Mouse (Mus musculus): Measurements from ENCODE around the gene Iqsec1. TPM values are rescaled to one million over a fixed set of nuclear protein-coding genes. Genes with fewer than 3 reads are reported as not detected.

The Iqsec1 gene
- polyA plus RNA-seq, 1 experiment: 191 TPM

- TF ChIP-seq CTCF (IDR thresholded peaks at IDR 0.05; ENCODE audit: insufficient read depth, low read length) (no peak), POLR2A (IDR thresholded peaks at IDR 0.05; ENCODE audit: borderline replicate concordance, extremely low read depth, low read depth, low read length) (no peak)
- H3K4me3 ChIP-seq (replicated peaks; ENCODE audit: extremely low read depth, low read depth, low read length): no peak overlapping the region
- no peak for DNase-seq
- no peaks in the 10 kb centered on the region for H3K4me1 ChIP-seq (ENCODE audit: control insufficient read depth, insufficient read depth, low read length)
- WGBS: 81% methylated on average over 2 of the region's 2 CpGs
Measured at GRCm38 (mm10) chr6:90880975-90881374, 107.5 kb downstream of the Iqsec1 start.

- H3K4me3 ChIP-seq (replicated peaks; ENCODE audit: extremely low read depth, low read depth, low read length): no peak overlapping the region
- no peaks in the 10 kb centered on the region for H3K4me1 ChIP-seq (ENCODE audit: control insufficient read depth, insufficient read depth, low read length)
- DNase-seq: no peak
- TF ChIP-seq CTCF (IDR thresholded peaks at IDR 0.05; ENCODE audit: insufficient read depth, low read length) (no peak), POLR2A (IDR thresholded peaks at IDR 0.05; ENCODE audit: borderline replicate concordance, extremely low read depth, low read depth, low read length) (no peak)
- WGBS: 55% methylated on average over 3 of the region's 3 CpGs
Measured at GRCm38 (mm10) chr6:90880404-90880803, 108.1 kb downstream of the Iqsec1 start.

- TF ChIP-seq POLR2A (IDR thresholded peaks at IDR 0.05; ENCODE audit: borderline replicate concordance, extremely low read depth, low read depth, low read length): no peak
- no peak for DNase-seq
- H3K4me3 ChIP-seq (replicated peaks; ENCODE audit: extremely low read depth, low read depth, low read length): no peak overlapping the region
- WGBS: 79% methylated on average over 8 of the region's 8 CpGs
- H3K4me1 ChIP-seq (ENCODE audit: control insufficient read depth, insufficient read depth, low read length): no peaks in the 10 kb centered on the region
Measured at GRCm38 (mm10) chr6:90871581-90871980, 116.9 kb downstream of the Iqsec1 start.

GRCm38 (mm10) chr6:90868033-90868432 lies 120.5 kb downstream of the Iqsec1 start:
- TF ChIP-seq CTCF (IDR thresholded peaks at IDR 0.05; ENCODE audit: insufficient read depth, low read length): no peak
- no peak for TF ChIP-seq POLR2A (IDR thresholded peaks at IDR 0.05; ENCODE audit: borderline replicate concordance, extremely low read depth, low read depth, low read length)
- no peak for DNase-seq
- 80% methylated on average over 3 of the region's 3 CpGs for WGBS
- no peak overlapping the region for H3K4me3 ChIP-seq (replicated peaks; ENCODE audit: extremely low read depth, low read depth, low read length)
- H3K4me1 ChIP-seq (ENCODE audit: control insufficient read depth, insufficient read depth, low read length): no peaks in the 10 kb centered on the region

- no peaks in the 10 kb centered on the region for H3K4me1 ChIP-seq (ENCODE audit: control insufficient read depth, insufficient read depth, low read length)
- no peak overlapping the region for H3K4me3 ChIP-seq (replicated peaks; ENCODE audit: extremely low read depth, low read depth, low read length)
- DNase-seq: no peak
- TF ChIP-seq CTCF (IDR thresholded peaks at IDR 0.05; ENCODE audit: insufficient read depth, low read length) (no peak), POLR2A (IDR thresholded peaks at IDR 0.05; ENCODE audit: borderline replicate concordance, extremely low read depth, low read depth, low read length) (no peak)
- 93% methylated on average over 1 of the region's 1 CpGs for WGBS
Measured at GRCm38 (mm10) chr6:90861370-90861769, 127.1 kb downstream of the Iqsec1 start.

- no peak for TF ChIP-seq POLR2A (IDR thresholded peaks at IDR 0.05; ENCODE audit: borderline replicate concordance, extremely low read depth, low read depth, low read length)
- no peak for TF ChIP-seq CTCF (IDR thresholded peaks at IDR 0.05; ENCODE audit: insufficient read depth, low read length)
- no peak for DNase-seq
- WGBS: 91% methylated on average over 1 of the region's 1 CpGs
Measured at GRCm38 (mm10) chr6:90857844-90858243, 130.6 kb downstream of the Iqsec1 start.

GRCm38 (mm10) chr6:90852360-90852759 lies 136.1 kb downstream of the Iqsec1 start:
- TF ChIP-seq CTCF (IDR thresholded peaks at IDR 0.05; ENCODE audit: insufficient read depth, low read length) (no peak), POLR2A (IDR thresholded peaks at IDR 0.05; ENCODE audit: borderline replicate concordance, extremely low read depth, low read depth, low read length) (no peak)
- 31% methylated on average over 2 of the region's 2 CpGs for WGBS
- no peaks in the 10 kb centered on the region; the same call in 1 of the 2 replicates for H3K4me1 ChIP-seq (ENCODE audit: control insufficient read depth, insufficient read depth, low read length)
- no peak overlapping the region for H3K4me3 ChIP-seq (replicated peaks; ENCODE audit: extremely low read depth, low read depth, low read length)
- DNase-seq: no peak

More at GRCm38 (mm10) chr6:90857844-90858243, 130.6 kb downstream of the Iqsec1 start:
- Histone ChIP-seq H3K4me3 (replicated peaks; ENCODE audit: extremely low read depth, low read depth, low read length) (no peak overlapping the region), H3K4me1 (ENCODE audit: control insufficient read depth, insufficient read depth, low read length) (no peaks in the 10 kb centered on the region)

- Histone ChIP-seq H3K4me1 (ENCODE audit: control insufficient read depth, insufficient read depth, low read length) (no peaks in the 10 kb centered on the region; the same call in 1 of the 2 replicates), H3K4me3 (replicated peaks; ENCODE audit: extremely low read depth, low read depth, low read length) (no peak overlapping the region)
- TF ChIP-seq CTCF (IDR thresholded peaks at IDR 0.05; ENCODE audit: insufficient read depth, low read length): no peak
- TF ChIP-seq POLR2A (IDR thresholded peaks at IDR 0.05; ENCODE audit: borderline replicate concordance, extremely low read depth, low read depth, low read length): no peak
- DNase-seq: no peak
- 63% methylated on average over 1 of the region's 1 CpGs for WGBS
Measured at GRCm38 (mm10) chr6:90848068-90848467, 140.4 kb downstream of the Iqsec1 start.

- no peak overlapping the region for H3K4me3 ChIP-seq (replicated peaks; ENCODE audit: extremely low read depth, low read depth, low read length)
- H3K4me1 ChIP-seq (ENCODE audit: control insufficient read depth, insufficient read depth, low read length): no peaks in the 10 kb centered on the region; the same call in 1 of the 2 replicates
- WGBS: 64% methylated on average over 2 of the region's 2 CpGs
- no peak for DNase-seq
- TF ChIP-seq CTCF (IDR thresholded peaks at IDR 0.05; ENCODE audit: insufficient read depth, low read length) (no peak), POLR2A (IDR thresholded peaks at IDR 0.05; ENCODE audit: borderline replicate concordance, extremely low read depth, low read depth, low read length) (no peak)
Measured at GRCm38 (mm10) chr6:90847523-90847922, 141.0 kb downstream of the Iqsec1 start.

GRCm38 (mm10) chr6:90839972-90840371 lies 148.5 kb downstream of the Iqsec1 start:
- 81% methylated on average over 2 of the region's 2 CpGs for WGBS
- TF ChIP-seq POLR2A (IDR thresholded peaks at IDR 0.05; ENCODE audit: borderline replicate concordance, extremely low read depth, low read depth, low read length) (no peak), CTCF (IDR thresholded peaks at IDR 0.05; ENCODE audit: insufficient read depth, low read length) (no peak)

More at GRCm38 (mm10) chr6:90839972-90840371, 148.5 kb downstream of the Iqsec1 start:
- DNase-seq: no peak
- Histone ChIP-seq H3K4me3 (replicated peaks; ENCODE audit: extremely low read depth, low read depth, low read length) (no peak overlapping the region), H3K4me1 (ENCODE audit: control insufficient read depth, insufficient read depth, low read length) (0 out of 2 replicates have a peak, but pooled peaks cover 2% of the 10 kb centered on the region)
